Mouse (Mus musculus): ENCODE measurements around the gene 0610037L13Rik. TPM values are rescaled to one million over a fixed set of nuclear protein-coding genes. Genes with fewer than 3 reads are reported as not detected.
A peak's percentile ranks its signal among the peaks of the same experiment; 100 is the strongest.

The 0610037L13Rik gene
- 10 to 100 TPM; 54.2 to 71.4 (median 58.9) TPM for total RNA-seq (2022)

- peak; percentile 94 to 95 for DNase-seq (ENCODE audit: low spot score in 2 of 2)
Observed at GRCm38 (mm10) chr4:107889731-107890432, at the start of gene 0610037L13Rik. TSS of gene 0610037L13Rik (plus strand) at chr4:107889813.

DNA sequence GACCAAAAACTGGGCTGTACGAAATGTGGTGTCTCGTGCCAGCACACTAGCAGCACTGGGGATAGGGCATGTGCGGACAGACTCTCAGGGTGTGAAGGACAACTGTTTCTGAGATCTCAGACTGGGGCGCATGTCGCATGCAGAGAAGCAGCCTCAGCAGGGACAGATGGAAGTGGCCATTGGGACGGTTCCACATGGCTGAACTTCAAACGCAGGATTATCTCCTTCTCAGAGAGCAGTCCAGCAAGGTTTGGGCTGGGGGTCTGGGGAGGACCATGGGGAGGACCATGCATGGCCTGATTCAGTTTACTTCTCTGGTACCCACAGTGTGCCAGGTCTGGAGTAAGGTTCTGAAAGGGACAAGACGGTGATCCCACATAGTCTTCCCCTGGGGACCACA, 45.9 kb upstream of the 0610037L13Rik start:
- DNase-seq (ENCODE audit: low spot score in 2 of 2), result no peak

DNA sequence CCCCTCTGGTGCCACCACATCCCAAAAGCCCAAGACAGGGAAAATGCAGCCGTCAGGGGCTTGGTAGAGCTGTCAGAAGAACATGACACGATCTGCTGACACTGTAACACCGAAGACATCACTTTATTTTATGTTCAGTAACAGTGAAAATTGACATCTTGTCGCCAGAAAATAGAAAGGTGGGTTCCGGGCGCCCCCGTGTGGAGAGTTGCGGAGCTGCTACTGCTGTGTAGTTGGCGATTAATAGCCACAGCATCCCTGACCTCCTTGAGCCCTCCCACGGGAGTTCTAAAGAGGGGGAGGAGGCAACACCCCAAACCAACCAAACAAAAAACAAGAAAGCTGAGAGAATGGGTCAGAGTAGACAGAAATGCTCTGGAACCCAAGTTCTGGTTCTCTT, 44.6 kb upstream of the 0610037L13Rik start:
- DNase-seq (ENCODE audit: low spot score in 2 of 2), result peak in 1 of 2 experiments; percentile 85

DNA sequence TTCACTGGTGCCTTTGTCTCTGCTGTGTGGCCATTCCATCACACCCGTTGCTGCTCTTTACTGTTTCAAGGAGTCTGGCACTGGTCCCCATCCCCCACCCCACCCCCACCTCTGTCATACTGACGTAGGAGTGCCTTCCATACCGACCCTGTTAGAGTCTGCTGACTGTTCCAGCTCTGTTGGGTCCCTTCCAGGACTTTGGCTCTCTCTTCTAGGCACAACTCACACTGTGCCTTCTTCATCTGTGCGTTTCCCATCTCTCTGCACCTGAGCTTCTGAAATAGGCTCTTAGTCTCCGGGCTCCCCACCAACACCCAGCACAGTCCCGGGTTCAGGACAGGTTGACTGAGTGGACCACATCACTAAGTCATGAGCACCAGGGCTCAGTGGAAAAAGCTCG, 42.8 kb upstream of the 0610037L13Rik start:
- peak in 1 of 2 experiments; percentile 17 for DNase-seq (ENCODE audit: low spot score in 2 of 2)

GRCm38 (mm10) chr4:107848546-107848945, 41.1 kb upstream of the 0610037L13Rik start:
- DNase-seq (ENCODE audit: low spot score in 2 of 2), result no peak

DNA sequence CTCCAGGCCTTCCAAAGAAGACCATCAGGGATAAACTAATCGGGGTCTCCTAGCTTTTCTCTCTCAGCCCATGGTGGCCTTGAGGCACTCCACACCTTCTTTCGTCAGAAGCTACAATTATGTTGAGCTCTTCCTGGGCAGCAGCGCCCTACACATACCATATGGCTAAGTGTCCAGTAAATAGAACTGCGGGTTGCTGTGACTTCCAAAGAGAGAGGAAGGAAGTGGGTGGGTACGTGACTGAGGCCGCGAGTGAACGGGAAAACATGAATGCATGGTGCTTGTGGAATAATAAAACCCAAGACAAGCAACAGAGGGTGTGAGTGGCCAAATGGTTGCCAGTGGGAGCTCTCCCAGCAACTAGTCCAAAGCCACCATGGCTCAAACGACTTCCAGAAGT, 40.0 kb upstream of the 0610037L13Rik start:
- no peak for DNase-seq (ENCODE audit: low spot score in 2 of 2)

DNA sequence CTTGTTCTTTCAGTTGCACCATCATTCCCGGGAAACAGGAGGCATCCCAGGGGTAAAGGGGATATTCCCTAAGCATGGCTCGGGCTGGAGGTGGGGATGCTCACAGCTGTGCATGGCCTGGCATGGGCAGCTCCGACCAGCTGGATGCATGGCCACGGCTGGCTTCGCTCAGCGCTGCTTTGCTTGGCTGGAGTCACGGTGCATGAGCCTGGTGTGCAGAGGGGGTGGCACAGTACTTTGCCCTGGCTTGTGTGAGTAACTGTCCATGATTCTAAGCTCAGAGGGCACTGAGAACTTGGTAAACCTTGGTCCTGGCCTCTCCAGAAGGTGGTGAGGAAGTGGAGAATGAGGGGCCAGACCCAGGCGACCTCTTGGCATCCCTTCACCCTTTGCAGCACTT, 39.5 kb upstream of the 0610037L13Rik start:
- DNase-seq (ENCODE audit: low spot score in 2 of 2), result no peak

GRCm38 (mm10) chr4:107853333-107853732, 36.3 kb upstream of the 0610037L13Rik start:
- DNase-seq (ENCODE audit: low spot score in 2 of 2), result no peak

- no peak for DNase-seq (ENCODE audit: low spot score in 2 of 2)
Observed at GRCm38 (mm10) chr4:107853836-107854235, 35.8 kb upstream of the 0610037L13Rik start.

DNA sequence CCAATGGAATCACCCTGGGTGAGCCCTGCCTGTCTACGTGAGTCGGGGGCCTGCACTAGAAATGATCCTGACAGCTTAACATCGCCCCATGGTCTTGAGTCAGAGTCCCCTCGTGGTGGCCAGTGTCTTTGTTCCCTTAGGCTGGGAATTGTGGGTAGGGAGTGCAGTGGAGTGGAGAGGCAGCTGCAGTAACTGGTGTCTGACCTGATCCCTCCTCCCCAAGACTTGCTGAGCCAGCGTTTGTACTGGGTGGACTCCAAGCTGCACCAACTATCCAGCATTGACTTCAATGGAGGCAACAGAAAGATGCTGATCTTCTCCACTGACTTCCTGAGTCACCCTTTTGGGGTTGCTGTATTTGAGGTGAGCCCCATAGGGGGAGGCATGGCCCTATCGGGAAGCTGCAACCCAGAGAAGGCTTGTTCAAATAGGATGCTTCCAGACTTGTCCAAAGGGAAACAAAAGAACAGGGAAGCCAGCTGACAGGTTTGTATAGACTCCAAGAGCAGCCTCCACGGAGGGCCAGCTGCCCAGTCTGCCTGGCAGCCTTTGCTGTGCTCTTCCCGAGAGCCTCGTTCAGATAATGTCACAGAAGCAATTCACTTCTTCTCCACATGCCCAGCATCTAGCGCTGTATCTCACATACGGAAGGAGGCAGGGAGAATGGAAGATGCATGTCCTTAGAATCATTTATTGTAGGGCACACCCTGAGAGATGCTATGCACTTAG, 32.5 kb upstream of the 0610037L13Rik start:
- peak in 1 of 2 experiments; percentile 25 for DNase-seq (ENCODE audit: low spot score in 2 of 2)

DNA sequence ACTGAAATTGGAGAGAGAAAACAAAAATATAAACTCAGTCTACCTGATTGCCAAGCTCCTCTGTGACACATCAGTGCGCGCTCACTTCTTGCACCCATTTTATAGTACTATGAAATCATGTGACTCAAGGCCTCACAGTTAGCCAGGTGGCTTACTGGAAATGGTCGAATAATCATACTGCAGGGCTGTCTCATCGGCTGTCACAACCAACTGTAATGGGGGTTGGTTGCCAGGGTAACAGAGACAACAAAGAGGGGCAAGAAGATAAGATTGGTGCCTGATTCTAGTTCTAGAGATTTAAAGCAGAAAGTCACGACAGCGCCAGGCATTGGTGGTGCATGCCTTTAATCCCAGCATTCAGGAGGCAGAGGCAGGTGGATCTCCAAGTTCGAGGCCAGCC, 30.6 kb upstream of the 0610037L13Rik start:
- DNase-seq (ENCODE audit: low spot score in 2 of 2), result no peak

GRCm38 (mm10) chr4:107864866-107865265, 24.7 kb upstream of the 0610037L13Rik start:
- DNase-seq (ENCODE audit: low spot score in 2 of 2), result no peak

GRCm38 (mm10) chr4:107879254-107880050, 10.2 kb upstream of the 0610037L13Rik start, which contains the start of gene Magoh:
TSS of gene Magoh (plus strand) at chr4:107879755.
- peak; percentile 94 to 96 for DNase-seq (ENCODE audit: low spot score in 2 of 2)

DNA sequence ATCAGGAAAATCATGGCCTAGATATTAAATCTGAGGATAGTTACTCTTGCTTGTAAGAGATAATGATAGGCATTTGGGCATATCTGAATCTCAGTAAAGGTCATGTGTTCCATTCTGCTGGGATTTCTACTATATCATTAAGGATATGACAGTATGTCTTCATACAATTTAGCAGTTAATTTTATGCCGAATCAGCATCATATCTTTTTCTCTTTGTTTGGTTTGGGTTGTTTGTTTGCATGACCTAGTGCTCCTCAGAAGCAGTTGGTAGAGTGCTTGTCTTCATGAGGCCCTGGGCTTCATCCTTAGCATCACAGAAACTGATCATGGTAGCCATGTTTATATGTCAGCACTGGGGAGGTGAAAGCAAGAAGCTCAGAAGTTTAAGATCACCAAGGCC, 8.0 kb upstream of the 0610037L13Rik start:
- DNase-seq (ENCODE audit: low spot score in 2 of 2), result no peak

DNA sequence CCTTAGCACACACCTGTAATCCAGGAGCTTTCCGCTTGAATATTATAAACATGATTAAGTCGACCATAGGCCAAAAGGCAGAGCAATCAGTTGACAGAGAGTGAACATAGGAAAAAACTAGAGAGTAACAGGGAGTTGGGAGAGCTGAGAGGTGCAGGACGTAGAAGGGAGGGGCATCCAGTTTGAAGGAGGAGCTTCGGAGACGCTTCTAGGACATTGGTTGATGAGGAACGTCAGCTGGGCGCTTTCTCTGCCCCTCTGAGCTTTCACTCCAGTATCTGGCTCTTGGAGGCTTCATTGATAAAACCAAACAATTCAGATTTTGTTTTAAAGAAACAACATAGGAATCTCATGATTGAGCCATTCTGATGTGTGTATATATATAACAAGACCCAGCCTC, 3.2 kb upstream of the 0610037L13Rik start:
- DNase-seq (ENCODE audit: low spot score in 2 of 2), result no peak

- DNase-seq (ENCODE audit: low spot score in 2 of 2), result no peak
Observed at GRCm38 (mm10) chr4:107889385-107889730, 255 bp upstream of the 0610037L13Rik start.

DNA sequence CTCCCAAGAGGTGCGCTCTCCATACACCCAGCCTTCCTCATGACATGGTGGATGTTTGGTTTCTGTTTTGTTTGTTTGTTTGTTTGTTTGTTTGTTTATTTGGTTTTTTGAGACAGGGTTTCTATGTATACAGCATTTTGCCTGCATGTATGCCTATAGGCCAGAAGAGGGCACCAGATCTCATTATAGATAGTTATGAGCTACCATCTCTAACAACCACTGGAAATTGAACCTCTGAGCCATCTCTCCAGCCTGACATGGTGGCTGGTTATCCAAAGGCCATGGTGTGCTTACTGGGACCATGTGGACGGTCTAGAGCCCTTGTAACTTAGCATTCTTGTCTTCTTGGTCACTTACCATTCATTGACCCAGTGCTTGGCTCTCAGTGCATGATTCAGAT, 3.0 kb downstream of the 0610037L13Rik start:
- DNase-seq (ENCODE audit: low spot score in 2 of 2), result no peak

DNA sequence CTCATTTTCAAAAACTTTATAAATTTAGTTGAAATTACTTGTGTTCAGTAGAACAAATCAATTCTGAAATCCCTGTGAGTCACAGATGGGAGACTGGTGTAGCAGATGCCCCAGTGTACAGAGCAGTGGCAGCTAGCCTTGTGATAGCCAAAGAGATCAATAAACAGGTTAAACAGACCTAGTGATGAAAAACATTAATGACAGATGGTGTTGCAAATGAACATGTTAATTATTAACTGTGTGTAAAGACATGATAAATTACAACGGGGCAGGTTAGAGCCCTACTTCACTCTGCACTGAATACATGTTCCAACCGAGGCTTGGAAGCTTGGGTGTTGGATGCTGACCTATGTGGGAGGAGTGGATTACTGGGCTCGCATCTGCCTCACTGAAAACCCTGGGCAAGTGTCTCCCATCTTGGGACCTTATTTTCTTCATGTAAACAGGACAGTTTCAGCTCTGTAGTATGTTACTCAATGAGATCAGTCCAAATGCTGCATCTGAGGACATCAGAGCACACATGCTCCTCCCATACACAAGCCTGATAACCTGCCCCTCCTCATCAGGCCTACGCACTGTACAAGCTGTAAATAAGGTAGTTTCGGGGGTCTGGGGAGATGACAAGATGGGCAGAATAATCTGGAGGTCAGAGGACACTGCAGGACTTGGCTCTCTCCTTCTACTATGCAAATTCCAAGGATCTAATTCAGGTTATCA, 9.8 kb downstream of the 0610037L13Rik start:
- DNase-seq (ENCODE audit: low spot score in 2 of 2), result peak in 1 of 2 experiments; percentile 30

DNA sequence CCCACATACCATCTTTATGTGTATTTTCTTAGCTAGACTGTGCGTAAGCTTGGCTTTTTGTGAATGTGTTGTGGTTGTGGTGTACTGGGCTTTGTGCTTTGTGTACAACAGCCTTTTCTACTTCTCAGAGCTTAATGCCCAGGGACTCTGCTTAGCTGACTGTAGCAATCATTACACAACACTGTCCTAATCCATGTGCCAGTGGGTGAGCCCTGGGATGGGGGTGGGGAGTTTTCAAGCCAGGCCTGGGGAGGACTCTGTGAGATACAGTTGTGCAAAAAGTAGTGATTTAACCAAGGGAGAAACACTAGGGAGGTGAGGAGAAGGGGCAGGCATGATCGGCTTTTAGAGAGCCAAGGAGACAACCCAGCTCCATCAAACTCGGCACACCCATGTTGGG, 10.6 kb downstream of the 0610037L13Rik start:
- no peak for DNase-seq (ENCODE audit: low spot score in 2 of 2)

DNA sequence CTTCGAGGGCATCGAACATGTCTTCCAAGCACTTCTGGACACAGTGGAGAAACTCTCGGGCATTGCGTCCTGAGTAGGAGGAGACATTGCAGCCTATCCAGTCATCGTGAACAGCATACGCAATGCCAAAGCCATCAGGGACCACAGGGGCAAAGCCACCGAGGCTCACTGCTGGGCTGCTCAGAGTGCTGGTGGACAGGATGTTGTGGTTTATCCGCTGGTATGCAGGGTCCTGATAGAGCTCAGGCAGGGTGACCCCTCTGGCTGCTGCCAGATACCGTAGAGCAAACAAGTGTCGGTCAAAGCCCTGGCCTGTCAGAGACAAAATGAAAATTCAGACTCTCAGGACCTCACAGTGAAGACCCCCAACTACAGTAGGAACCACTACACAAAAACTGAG, 14.6 kb downstream of the 0610037L13Rik start:
- DNase-seq (ENCODE audit: low spot score in 2 of 2), result no peak

DNA sequence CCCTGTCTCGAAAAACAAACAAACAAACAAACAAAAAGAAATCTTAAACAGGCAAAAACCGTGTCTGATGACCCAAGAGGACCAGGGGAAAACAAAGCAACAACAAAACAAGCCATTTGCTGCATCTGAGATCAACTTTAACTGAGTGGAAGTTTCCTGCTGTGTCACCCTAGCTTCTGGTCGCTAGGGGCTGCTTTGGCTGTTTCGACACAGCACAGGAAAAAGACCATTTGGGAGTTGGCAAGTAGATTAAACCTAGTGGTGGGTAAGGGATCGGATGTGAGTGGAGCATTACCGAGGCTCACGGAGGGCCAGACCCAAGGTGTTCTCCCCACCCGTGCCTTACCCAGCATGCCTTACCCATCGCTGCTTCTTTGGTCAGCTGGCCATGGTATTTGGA, 16.9 kb downstream of the 0610037L13Rik start:
- no peak for DNase-seq (ENCODE audit: low spot score in 2 of 2)
